Mouse (Mus musculus) retina, embryonic 14.5 days (tissue): ENCODE data around the gene Gm10228.
"Not testable (repeated sequence)": the region's sequence is repeated elsewhere in the genome, so short reads cannot be mapped to it uniquely, and the experiment has no call there.

Source experiments
- DNase-seq: peaks from one replicate; pipeline ENCODE4 v3.0.0-alpha.2; 2015; ENCODE audit warnings: low spot score

Gm10228 gene

DNA sequence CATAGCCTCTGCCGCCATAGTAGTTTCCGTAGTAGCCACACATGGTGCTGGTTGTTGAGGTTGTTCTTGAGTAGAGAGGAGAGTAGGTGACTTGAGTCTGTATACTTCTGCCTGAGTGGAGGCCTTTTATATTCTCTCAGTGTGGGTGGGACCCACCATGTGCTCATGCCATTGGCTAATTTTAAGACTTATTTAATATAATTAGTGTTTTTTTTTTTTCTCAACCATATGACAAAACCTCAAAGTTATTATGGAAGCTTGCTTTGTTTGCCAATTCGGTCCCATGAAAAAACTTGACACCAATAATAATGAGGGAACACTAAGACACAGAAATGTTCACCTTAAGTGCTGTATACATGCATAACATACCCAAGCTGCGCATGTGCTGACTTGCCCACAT, at the start of gene Gm10228:
Gene Gm10228 (minus strand): TSS at position 101 of the 400 bp plus-strand sequence.
- DNase-seq, result not testable (repeated sequence)

DNA sequence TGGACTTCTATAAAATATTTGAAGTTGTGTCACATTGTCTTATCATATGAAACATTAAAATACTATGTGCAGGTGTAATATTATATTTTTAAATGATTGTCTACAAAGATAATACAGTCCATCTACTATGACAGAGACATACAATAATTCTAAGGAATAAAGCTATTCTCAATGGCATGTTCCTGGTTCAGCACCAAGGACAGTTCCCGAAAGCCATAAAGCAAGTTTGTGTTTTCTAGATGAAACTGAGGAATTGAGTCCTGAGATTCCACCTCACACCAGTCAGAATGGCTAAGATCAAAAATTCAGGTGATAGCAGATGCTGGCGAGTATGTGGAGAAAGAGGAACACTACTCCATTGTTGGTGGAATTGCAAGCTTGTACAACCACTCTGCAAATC, 29.8 kb upstream of the Gm10228 start:
- DNase-seq, result peak; percentile 44

DNA sequence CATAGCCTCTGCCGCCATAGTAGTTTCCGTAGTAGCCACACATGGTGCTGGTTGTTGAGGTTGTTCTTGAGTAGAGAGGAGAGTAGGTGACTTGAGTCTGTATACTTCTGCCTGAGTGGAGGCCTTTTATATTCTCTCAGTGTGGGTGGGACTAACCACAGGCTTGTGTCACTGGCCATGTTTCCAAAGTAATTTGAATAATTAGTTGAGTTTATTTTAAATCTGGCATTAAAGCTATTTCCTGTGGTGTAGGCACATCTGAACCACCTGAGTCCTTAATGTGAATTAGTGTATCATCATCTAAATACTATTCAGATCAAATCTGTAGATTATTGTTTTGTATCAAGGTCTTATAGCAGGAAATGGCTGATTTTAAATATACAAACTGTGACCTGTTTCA, 22.6 kb upstream of the Gm10228 start, which contains the start of gene 1110025L11Rik:
Gene 1110025L11Rik (minus strand): TSS at position 101 of the 400 bp plus-strand sequence.
- DNase-seq, result not testable (repeated sequence)

- no peak for DNase-seq
Observed at GRCm38 (mm10) chr16:89047783-89048182, 6.5 kb upstream of the Gm10228 start, which contains the start of gene Krtap6-5. TSS of gene Krtap6-5 (minus strand) at chr16:89047883.

- DNase-seq, result not testable (repeated sequence)
Observed at GRCm38 (mm10) chr16:89031399-89031798, 9.9 kb downstream of the Gm10228 start, which contains the start of gene Krtap6-1. TSS of gene Krtap6-1 (plus strand) at chr16:89031699.

DNA sequence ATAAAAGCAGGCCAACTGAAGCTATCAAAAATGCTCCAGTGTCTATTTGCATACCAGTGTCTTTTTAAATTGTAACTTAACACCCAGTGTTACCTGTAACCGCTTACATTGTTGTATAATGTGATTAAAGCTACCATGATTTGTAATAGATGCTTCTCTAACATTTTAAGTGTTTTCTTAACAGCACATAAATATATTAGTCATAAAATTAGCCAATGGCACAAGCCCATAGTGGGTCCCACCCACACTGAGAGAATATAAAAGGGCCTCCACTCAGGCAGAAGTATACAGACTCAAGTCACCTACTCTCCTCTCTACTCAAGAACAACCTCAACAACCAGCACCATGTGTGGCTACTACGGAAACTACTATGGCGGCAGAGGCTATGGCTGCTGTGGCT, 26.3 kb downstream of the Gm10228 start, which contains the start of gene Gm10229:
Gene Gm10229 (plus strand): TSS at position 301 of the 400 bp plus-strand sequence.
- DNase-seq, result not testable (repeated sequence)

- DNase-seq, result no peak
Observed at GRCm38 (mm10) chr16:89013973-89014372, 27.3 kb downstream of the Gm10228 start.

- no peak for DNase-seq
Observed at GRCm38 (mm10) chr16:89010659-89011058, 30.6 kb downstream of the Gm10228 start, which contains the start of gene Krtap22-2. TSS of gene Krtap22-2 (minus strand) at chr16:89010759.
